Mouse (Mus musculus) bone marrow, adult 2 months (tissue): ENCODE data around the gene Stk35. TPM values are rescaled to one million over a fixed set of nuclear protein-coding genes. Genes with fewer than 3 reads are reported as not detected.

Experiments used
- H3K27ac ChIP-seq: fragments of 200-500 bp; 2 replicates; pipeline ENCODE4 v1.5.1; 2012; ENCODE audit warnings: low read depth, mild to moderate bottlenecking, control low read depth, inconsistent platforms, low read length; ENCODE audit not compliant: control insufficient read depth, poor library complexity, insufficient read depth
- H3K4me1 ChIP-seq: fragments of 200-500 bp; 2 replicates; pipeline ENCODE4 v1.6.1; 2011; ENCODE audit warnings: low read length; ENCODE audit not compliant: control insufficient read depth, insufficient read depth
- H3K4me3 ChIP-seq: fragments of 200-500 bp; replicated peaks from 2 replicates; pipeline ENCODE3; 2011; ENCODE audit warnings: mild to moderate bottlenecking, low read depth, low read length, control low read depth; ENCODE audit not compliant: control insufficient read depth
- CTCF ChIP-seq: fragments of 200-500 bp; IDR thresholded peaks from 2 replicates; pipeline ENCODE4 v1.5.1; 2011; ENCODE audit warnings: low read length, control low read depth; ENCODE audit not compliant: control insufficient read depth, insufficient read depth
- POLR2A ChIP-seq: fragments of 200-500 bp; IDR thresholded peaks from 2 replicates; pipeline ENCODE4 v1.6.1; 2011; ENCODE audit warnings: low read depth, mild to moderate bottlenecking, control low read depth, low read length, borderline replicate concordance; ENCODE audit not compliant: control insufficient read depth
- WGBS: fragments of 180-500 bp; shearing (Covaris S2); methylation state at CpG from one replicate; pipeline ENCODE4 v1.1.7; 2018; 5-methylcytosine and 5-hydroxymethylcytosine counted together
- polyA plus RNA-seq: library from polyadenylated mRNA; stranded (reverse); fragments of >200 nt; gene quantifications from 2 replicates; pipeline ENCODE4 v1.2.4, GENCODE M21; 2011; ENCODE audit warnings: low replicate concordance; ENCODE audit not compliant: missing spikeins, insufficient read depth, insufficient read length

The Stk35 gene
- polyA plus RNA-seq, 1 experiment, result 7.0 TPM

- TF ChIP-seq POLR2A, result no peak
- TF ChIP-seq CTCF, result no peak
- H3K27ac ChIP-seq, result no peak overlapping the region
- no peaks in the 10 kb centered on the region for H3K4me1 ChIP-seq
- H3K4me3 ChIP-seq, result no peak overlapping the region
- WGBS, result 91% methylated on average over 5 of the region's 5 CpGs
These were observed 21.3 kb downstream of the Stk35 start for GRCm38 (mm10) chr2:129821568-129821967.

- no peak overlapping the region for H3K27ac ChIP-seq
- TF ChIP-seq POLR2A (no peak), CTCF (no peak)
- no peak overlapping the region for H3K4me3 ChIP-seq
- 90% methylated on average over 2 of the region's 2 CpGs for WGBS
- no peaks in the 10 kb centered on the region for H3K4me1 ChIP-seq
These were observed 23.0 kb downstream of the Stk35 start for GRCm38 (mm10) chr2:129823310-129823709.

- Histone ChIP-seq H3K4me3 (no peak overlapping the region), H3K27ac (no peak overlapping the region), H3K4me1 (no peaks in the 10 kb centered on the region)
- 91% methylated on average over 6 of the region's 6 CpGs for WGBS
- no peak for TF ChIP-seq CTCF
- TF ChIP-seq POLR2A, result no peak
These were observed 23.9 kb downstream of the Stk35 start for GRCm38 (mm10) chr2:129824254-129824653.

GRCm38 (mm10) chr2:129826141-129826540, 25.8 kb downstream of the Stk35 start:
- Histone ChIP-seq H3K27ac (no peak overlapping the region), H3K4me3 (no peak overlapping the region), H3K4me1 (no peaks in the 10 kb centered on the region)
- TF ChIP-seq CTCF (no peak), POLR2A (no peak)
- 82% methylated on average over 3 of the region's 3 CpGs for WGBS

GRCm38 (mm10) chr2:129832993-129833392, 32.7 kb downstream of the Stk35 start:
- H3K27ac ChIP-seq, result no peak overlapping the region
- no peaks in the 10 kb centered on the region for H3K4me1 ChIP-seq
- 84% methylated on average over 4 of the region's 4 CpGs for WGBS
- H3K4me3 ChIP-seq, result no peak overlapping the region
- TF ChIP-seq POLR2A (no peak), CTCF (no peak)

GRCm38 (mm10) chr2:129834221-129834620, 33.9 kb downstream of the Stk35 start:
- no peak overlapping the region for H3K27ac ChIP-seq
- no peaks in the 10 kb centered on the region for H3K4me1 ChIP-seq
- TF ChIP-seq POLR2A (no peak), CTCF (no peak)
- whole genome bisulfite sequencing, result 65% methylated on average over 1 of the region's 1 CpGs
- no peak overlapping the region for H3K4me3 ChIP-seq

- no peak overlapping the region for H3K4me3 ChIP-seq
- no peak overlapping the region for H3K27ac ChIP-seq
- WGBS, result 79% methylated on average over 6 of the region's 6 CpGs
- TF ChIP-seq CTCF (no peak), POLR2A (no peak)
- H3K4me1 ChIP-seq, result no peaks in the 10 kb centered on the region
These were observed 34.6 kb downstream of the Stk35 start for GRCm38 (mm10) chr2:129834881-129835280.

GRCm38 (mm10) chr2:129836921-129837320, 36.6 kb downstream of the Stk35 start:
- 44% methylated on average over 1 of the region's 1 CpGs for WGBS
- TF ChIP-seq CTCF, result no peak
- H3K4me3 ChIP-seq, result no peak overlapping the region

GRCm38 (mm10) chr2:129838321-129838720, 38.0 kb downstream of the Stk35 start:
- H3K27ac ChIP-seq, result no peak overlapping the region
- no peak overlapping the region for H3K4me3 ChIP-seq
- H3K4me1 ChIP-seq, result no peaks in the 10 kb centered on the region
- no peak for TF ChIP-seq POLR2A
- TF ChIP-seq CTCF, result no peak
- whole genome bisulfite sequencing, result 83% methylated on average over 1 of the region's 1 CpGs

More at GRCm38 (mm10) chr2:129836921-129837320, 36.6 kb downstream of the Stk35 start:
- Histone ChIP-seq H3K4me1 (no peaks in the 10 kb centered on the region), H3K27ac (no peak overlapping the region)
